Mouse (Mus musculus): ENCODE results near the gene Tbp. TPM values are rescaled to one million over a fixed set of nuclear protein-coding genes. Genes with fewer than 3 reads are reported as not detected.
"Not testable (repeated sequence)": the region's sequence is repeated elsewhere in the genome, so short reads cannot be mapped to it uniquely, and the experiment has no call there.

Gene Tbp
- total RNA-seq, 2 experiments from 2014 or later = 44.2 to 66.7 TPM

DNA sequence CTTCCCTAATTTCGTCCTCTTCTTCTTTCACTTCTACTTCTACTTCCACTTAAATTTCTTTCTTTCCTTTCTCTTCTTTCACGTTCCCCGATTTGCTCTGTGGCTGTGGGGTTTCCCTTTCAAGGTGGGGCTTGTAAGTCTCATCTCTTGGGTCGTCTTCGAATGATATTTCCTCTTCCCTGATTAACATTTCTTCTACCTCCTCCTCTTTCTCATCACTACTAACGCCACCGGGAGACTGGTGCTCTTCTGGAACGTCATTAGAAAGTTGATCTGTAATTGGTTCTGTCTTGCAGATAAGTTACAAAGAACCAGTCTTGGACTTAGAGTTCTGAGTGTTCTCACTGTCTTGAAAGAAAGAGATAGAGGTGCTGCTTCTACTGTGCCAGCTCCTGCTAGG, 36.3 kb downstream of the Tbp start:
- ATAC-seq (replicated peaks; ENCODE audit: low FRiP score, poor library complexity, severe bottlenecking) = no peak

DNA sequence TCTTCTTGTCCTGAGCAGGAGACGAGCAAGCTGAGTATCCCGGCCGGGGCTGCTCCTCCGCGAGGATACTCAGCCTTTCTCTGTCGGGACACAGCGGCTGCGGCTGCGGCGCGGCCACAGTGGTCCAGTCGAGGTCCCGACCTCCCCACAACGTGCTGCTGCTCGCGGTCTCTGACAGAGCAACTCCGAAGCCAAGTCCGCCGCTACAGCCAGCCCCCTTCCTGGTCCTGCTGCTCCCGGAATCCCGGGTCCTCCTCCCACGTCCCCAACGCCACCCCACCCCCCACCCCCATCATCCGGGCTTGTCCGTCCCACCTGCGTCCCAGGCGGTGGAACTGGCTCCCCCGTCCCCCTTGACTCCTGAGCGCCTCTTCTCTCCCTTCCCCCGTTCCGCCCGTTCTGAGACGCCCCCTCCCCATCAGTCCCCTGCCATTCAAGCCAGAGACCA, 36.8 kb downstream of the Tbp start:
- ATAC-seq (replicated peaks; ENCODE audit: low FRiP score, poor library complexity, severe bottlenecking) = no peak

DNA sequence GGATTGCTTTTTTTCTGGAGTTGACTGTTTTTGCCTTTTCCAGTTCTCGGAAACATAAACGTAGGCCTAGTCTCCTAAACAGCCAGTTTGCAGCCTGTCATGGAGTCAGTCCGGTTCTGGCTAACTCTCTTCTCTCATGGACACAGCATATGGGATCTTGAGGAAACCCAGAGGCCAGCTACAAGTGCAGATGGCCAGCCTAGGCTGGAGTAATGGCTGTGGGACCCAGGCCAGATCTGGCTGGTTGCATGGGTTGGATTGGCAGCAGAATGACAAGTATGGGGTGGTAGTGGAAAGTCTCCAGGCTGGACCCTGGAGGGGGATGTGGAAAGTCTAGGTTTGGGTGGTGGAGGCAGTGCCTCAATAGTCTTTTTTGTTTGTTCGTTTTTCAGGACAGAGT, 40.6 kb downstream of the Tbp start:
- no peak for ATAC-seq (replicated peaks; ENCODE audit: low FRiP score, poor library complexity, severe bottlenecking)

DNA sequence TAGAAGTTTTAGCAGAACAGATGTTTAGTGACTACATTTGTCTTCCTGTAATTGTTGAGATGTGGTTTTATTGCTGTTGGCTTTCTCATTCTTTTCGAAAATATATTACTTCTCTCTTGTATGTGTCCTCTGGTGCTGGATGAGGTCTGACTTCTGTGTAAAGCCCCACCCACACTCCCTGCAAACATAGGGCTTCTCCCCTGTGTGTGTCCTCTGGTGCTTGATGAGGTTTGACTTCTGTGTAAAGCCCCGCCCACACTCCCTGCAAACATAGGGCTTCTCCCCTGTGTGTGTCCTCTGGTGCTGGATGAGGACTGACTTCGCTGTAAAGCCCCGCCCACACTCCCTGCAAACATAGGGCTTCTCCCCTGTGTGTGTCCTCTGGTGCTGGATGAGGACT, 44.2 kb downstream of the Tbp start:
- ATAC-seq (replicated peaks; ENCODE audit: low FRiP score, poor library complexity, severe bottlenecking) = not testable (repeated sequence)

DNA sequence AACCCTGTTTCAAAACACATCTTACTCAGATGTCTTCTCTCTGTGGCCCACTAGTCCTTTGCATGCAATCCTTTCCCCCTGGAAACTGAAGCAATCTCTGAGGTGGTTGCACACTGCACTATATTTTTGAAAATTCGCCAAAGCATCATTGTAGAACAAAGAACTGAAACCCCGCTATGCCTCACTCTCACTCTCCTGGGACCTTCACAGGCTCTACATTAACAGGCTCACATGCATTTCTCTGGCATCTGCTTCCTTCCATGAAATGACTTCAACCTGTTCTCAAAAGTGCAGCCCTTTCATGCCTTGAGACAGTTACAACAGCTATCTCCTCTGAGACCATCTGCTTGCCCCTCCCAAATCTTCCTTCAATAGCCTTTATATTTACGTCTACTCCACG, 46.8 kb downstream of the Tbp start:
- ATAC-seq (replicated peaks; ENCODE audit: low FRiP score, poor library complexity, severe bottlenecking) = no peak

DNA sequence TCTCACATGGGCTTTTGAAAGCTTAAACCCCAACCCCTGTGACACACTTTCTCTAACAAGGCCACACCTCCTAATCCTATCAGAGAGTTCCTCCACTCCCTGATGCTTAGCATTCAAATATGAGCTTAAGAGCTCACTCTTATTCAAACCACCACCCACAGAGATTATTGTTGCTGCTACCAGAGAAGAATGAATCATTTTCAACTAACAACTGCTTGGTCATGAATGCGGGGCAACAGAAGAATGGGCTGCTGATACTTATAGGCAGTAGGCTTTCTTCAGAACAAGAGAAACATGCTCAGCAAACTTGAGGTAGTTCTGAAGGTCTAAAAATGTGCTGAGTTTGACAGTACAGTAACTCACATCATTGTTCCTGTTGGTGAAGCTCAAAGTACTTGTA, 50.0 kb downstream of the Tbp start:
- ATAC-seq (replicated peaks; ENCODE audit: low FRiP score, poor library complexity, severe bottlenecking) = no peak

DNA sequence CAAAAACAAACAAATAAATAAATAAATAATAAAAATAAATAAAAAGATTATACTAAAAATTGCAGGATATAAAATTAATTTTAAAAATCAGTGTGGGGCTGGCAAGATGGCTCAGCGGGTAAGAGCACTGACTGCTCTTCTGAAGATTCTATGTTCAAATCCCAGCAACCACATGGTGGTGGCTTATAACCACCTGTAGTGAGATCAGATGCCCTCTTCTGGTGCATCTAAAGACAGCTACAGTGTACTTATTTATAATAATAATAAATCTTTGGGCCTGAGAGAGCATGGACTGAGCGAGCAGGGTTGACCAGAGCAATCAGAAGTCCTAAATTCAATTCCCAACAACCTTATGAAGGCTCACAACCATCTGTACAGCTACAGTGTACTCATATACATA, 60.3 kb downstream of the Tbp start:
- no peak for ATAC-seq (replicated peaks; ENCODE audit: low FRiP score, poor library complexity, severe bottlenecking)

DNA sequence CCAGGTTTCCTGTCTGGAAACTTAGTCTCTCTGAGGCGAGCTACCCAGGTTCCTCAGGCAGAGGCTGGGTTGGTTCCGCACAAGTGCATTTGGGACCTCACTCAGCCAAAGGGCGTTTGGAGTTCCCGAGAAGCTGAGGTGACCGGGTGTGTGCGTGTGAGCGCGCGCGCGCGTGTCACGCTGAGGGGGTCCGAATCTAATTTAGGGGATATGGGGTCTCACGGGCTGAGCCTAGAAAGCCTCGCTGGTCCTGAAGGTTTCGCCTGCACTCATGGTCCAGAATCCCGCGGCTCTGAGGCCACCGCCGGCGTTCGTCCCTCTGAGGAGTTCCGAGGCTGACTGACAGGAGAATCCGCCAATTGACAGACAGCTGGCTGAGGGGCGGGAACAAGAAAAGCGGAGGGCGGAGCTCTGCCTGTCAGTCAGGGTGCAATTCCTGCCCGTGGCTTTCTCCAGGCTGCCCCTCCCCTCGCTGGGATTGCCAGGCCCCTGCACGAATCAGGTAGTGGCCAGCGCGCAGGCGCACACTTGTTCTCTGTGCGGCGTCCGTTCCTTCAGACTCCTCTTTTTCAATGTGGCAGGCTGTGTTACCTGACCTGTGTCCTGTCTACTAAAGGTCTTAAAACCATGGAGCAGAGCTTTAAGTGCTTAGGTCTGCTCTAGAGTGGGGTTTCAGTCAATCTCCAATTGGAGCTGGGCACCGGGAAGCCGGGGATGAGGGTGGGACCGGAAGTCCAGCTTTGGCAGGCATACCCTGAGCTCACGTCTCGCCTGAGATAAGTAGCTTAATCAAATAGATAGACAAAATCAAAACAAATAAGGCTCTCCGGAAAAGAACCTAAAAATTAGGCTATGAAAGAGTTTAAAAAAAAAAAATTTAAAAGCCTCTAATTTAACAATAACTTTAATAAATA, 64.6 kb downstream of the Tbp start, which contains the start of gene Prdm9:
TSS of gene Prdm9 (minus strand) at position 341 of the 914 bp plus-strand sequence.
- ATAC-seq (replicated peaks; ENCODE audit: low FRiP score, poor library complexity, severe bottlenecking) = peak; percentile 100

DNA sequence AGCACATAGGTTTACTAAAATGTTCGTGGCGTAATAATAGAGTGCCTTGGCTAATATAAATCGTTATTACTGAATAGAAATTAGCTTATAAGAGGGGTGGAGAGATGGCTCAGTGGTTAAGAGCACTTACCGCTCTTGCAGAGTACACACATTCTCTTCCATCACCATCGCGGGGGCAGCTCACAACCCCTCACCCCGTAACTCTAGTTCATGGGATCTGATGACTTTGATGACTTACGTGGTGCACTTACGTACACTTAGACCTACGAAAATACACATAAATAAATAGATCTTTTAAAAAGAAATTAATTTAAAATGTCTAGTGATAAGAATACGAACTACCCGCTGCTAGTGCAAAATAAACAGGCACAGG, 65.2 kb downstream of the Tbp start:
- ATAC-seq (replicated peaks; ENCODE audit: low FRiP score, poor library complexity, severe bottlenecking) = no peak

DNA sequence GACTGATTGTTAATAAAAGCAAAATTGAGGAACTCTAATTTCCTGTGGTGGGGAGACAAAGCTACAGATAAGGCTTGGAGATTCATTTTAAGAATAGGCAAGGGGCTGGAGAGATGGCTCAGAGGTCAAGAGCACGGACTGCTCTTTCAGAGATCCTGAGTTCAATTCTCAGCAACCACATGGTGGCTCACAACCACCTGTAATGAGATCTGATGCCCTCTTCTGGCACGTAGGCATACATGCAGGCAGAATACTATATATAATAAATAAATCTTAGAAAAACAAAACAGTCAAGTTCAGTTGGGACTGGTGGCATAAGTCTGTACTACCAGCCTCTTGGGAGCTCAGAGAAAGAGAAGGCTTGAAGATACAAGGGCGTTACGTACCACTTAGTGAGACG, 67.2 kb downstream of the Tbp start:
- no peak for ATAC-seq (replicated peaks; ENCODE audit: low FRiP score, poor library complexity, severe bottlenecking)

DNA sequence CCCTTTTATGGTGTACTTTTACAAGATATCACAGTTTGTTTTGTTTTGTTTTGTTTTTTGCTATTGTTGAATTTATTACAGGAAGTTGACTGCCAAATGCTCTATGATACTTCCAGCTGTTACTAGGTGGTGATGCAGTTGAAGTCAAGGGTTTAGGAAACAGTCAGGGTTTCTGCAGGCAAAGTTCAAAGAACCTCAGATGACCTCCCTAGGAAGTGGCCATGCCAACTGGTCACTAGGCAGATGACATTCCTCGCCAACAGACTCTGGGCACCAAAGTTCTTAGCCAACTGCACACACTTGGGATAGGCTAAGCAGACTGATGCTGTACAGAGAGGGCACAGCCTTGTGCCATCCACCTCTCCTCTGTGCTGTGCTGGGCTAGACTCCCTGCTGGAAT, 75.4 kb downstream of the Tbp start:
- ATAC-seq (replicated peaks; ENCODE audit: low FRiP score, poor library complexity, severe bottlenecking) = no peak

DNA sequence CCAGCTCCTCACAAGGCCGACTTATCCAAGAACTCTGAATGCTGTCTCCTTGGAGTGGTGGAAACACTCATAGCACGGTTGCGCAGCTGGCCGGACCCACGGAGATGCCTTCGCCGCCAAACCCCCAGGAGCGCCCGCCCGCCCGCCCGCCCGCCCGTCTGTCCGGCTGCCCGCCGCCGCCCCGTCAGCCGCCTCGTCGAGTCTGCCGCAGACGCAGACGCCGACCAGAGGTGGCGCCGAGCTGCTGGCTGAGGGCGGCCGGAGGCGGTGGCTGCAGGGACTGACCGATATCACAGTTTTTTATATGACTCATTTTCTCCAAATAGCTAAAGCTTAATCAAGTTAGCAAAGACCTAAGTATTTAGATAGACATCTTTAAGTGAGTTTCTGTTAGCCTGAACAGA, 77.6 kb downstream of the Tbp start:
- ATAC-seq (replicated peaks; ENCODE audit: low FRiP score, poor library complexity, severe bottlenecking) = no peak

Other genes starting within 250 kb of the Tbp start
- gene Dll1, start 123.0 kb upstream of the Tbp start, total RNA-seq (2015; ENCODE audit: low replicate concordance) = not detected in 2 replicates
- gene Dll1, start 123.0 kb upstream of the Tbp start, total RNA-seq (2017; ENCODE audit: low replicate concordance) = not detected in 2 replicates
- gene Fam120b, start 103.7 kb upstream of the Tbp start, total RNA-seq (2015; ENCODE audit: low replicate concordance) = 0.36 and 2.9 TPM in 2 replicates
- 2.8 and 5.9 TPM in 2 replicates for gene Fam120b, start 103.7 kb upstream of the Tbp start, total RNA-seq (2017; ENCODE audit: low replicate concordance)
- gene Psmb1, start 137 bp upstream of the Tbp start, total RNA-seq (2015; ENCODE audit: low replicate concordance) = 54.8 and 67.9 TPM in 2 replicates
- gene Psmb1, start 137 bp upstream of the Tbp start, total RNA-seq (2017; ENCODE audit: low replicate concordance) = 65.8 and 82.7 TPM in 2 replicates
- gene Pdcd2, start 27.4 kb downstream of the Tbp start, total RNA-seq (2015; ENCODE audit: low replicate concordance) = 8.8 and 9.7 TPM in 2 replicates
- 8.4 and 10.5 TPM in 2 replicates for gene Pdcd2, start 27.4 kb downstream of the Tbp start, total RNA-seq (2017; ENCODE audit: low replicate concordance)
- gene Prdm9, start 64.5 kb downstream of the Tbp start, total RNA-seq (2015; ENCODE audit: low replicate concordance) = 5.0 TPM in 1 of 2 replicates, not detected in the other
- 0.13 and 2.2 TPM in 2 replicates for gene Prdm9, start 64.5 kb downstream of the Tbp start, total RNA-seq (2017; ENCODE audit: low replicate concordance)
- 37.7 and 50.8 TPM in 2 replicates for gene Chd1, start 205.1 kb downstream of the Tbp start, total RNA-seq (2015; ENCODE audit: low replicate concordance)
- gene Chd1, start 205.1 kb downstream of the Tbp start, total RNA-seq (2017; ENCODE audit: low replicate concordance) = 57.9 and 63.3 TPM in 2 replicates